Comparison of ENCODE assay signal across 8 mouse cellular contexts in genomic region chr10:78018797-78019203, GRCm38 (mm10). TPM values are rescaled to one million over a fixed set of nuclear protein-coding genes. Genes with fewer than 3 reads are reported as not detected.
DNase-seq lines count a peak whose midpoint lies in the region; ATAC-seq lines count a peak whose summit lies in the region.

No protein-coding gene starts in this region.

- no peak overlapping the region; the same call in 1 of the 2 replicates for H3K9ac ChIP-seq in forebrain, embryonic 13.5 days

- DNase-seq in MEL-GATA-1-ER (ENCODE audit: extremely low read depth, low read depth) = peak; percentile 89
- DNase-seq in cerebellum, adult 11 months = peak; percentile 64
- DNase-seq in layer of hippocampus, postnatal 14 days (ENCODE audit: low spot score in 2 of 2) = peak; percentile 71 to 79
- DNase-seq in lung, postnatal 4 days = peak; percentile 66 to 79
- DNase-seq in retina, postnatal 7 days (ENCODE audit: low read depth, low spot score) = peak; percentile 91
- DNase-seq in urinary bladder, postnatal 14 days (ENCODE audit: low spot score) = peak; percentile 82

- H3K27ac ChIP-seq in forebrain, embryonic 13.5 days = no peak overlapping the region

- no peaks in the 10 kb centered on the region for H3K36me3 ChIP-seq in forebrain, embryonic 13.5 days (ENCODE audit: poor library complexity, severe bottlenecking)

- H3K4me3 ChIP-seq in forebrain, embryonic 13.5 days = peak overlapping the region; percentile 31

- H3K4me2 ChIP-seq in forebrain, embryonic 13.5 days = peak overlapping the region; percentile 56

- H3K9me3 ChIP-seq in forebrain, embryonic 13.5 days (replicated peaks) = no peaks in the 10 kb centered on the region

- ATAC-seq in forebrain, embryonic 13.5 days = peak; percentile 55
- ATAC-seq in hematopoietic stem cell, adult 5-6 weeks (replicated peaks in 1 of 2; ENCODE audit: insufficient read depth in 1 of 2, low FRiP score in 2 of 2, low TSS enrichment in 1 of 2, low read depth in 1 of 2, poor library complexity in 2 of 2, severe bottlenecking in 2 of 2) = peak; percentile 87 to 95

- H3K27me3 ChIP-seq in forebrain, embryonic 13.5 days = no peaks in the 10 kb centered on the region

- no peaks in the 10 kb centered on the region for H3K4me1 ChIP-seq in forebrain, embryonic 13.5 days

- WGBS in forebrain, embryonic 13.5 days = 20% methylated on average over 19 of the region's 19 CpGs

RNA-seq across cellular contexts. Expression of gene Pfkl, which starts 8.9 kb away (rescaled TPM):
- 98.0 and 114 TPM in 2 replicates for polyA plus RNA-seq in forebrain, embryonic 13.5 days (2015; fragmentation: Nextera tagmentation; extraction: Ambion mirVana)
- 42.1 and 65.3 TPM in 2 replicates for total RNA-seq in hematopoietic stem cell, adult 5-6 weeks (2017)
- total RNA-seq in layer of hippocampus, postnatal 14 days (2021) = 100 to 1,000 TPM; 155 to 164 TPM

RNA-seq across cellular contexts. Expression of gene Dnmt3l, which starts 22.9 kb away (rescaled TPM):
- polyA plus RNA-seq in forebrain, embryonic 13.5 days (2015; fragmentation: Nextera tagmentation; extraction: Ambion mirVana) = not detected in 2 replicates
- 0.75 and 0.94 TPM in 2 replicates for total RNA-seq in hematopoietic stem cell, adult 5-6 weeks (2017)
- under 1 TPM; 0.39 to 0.57 TPM for total RNA-seq in layer of hippocampus, postnatal 14 days (2021)

RNA-seq across cellular contexts. Expression of gene Aire, which starts 24.6 kb away (rescaled TPM):
- polyA plus RNA-seq in forebrain, embryonic 13.5 days (2015; fragmentation: Nextera tagmentation; extraction: Ambion mirVana) = 0.18 TPM in 1 of 2 replicates, not detected in the other
- 1.0 and 1.6 TPM in 2 replicates for total RNA-seq in hematopoietic stem cell, adult 5-6 weeks (2017)
- under 1 TPM; 0.16 to 0.45 TPM for total RNA-seq in layer of hippocampus, postnatal 14 days (2021)

RNA-seq across cellular contexts. Expression of gene 1810043G02Rik, which starts 40.5 kb away (rescaled TPM):
- polyA plus RNA-seq in forebrain, embryonic 13.5 days (2015; fragmentation: Nextera tagmentation; extraction: Ambion mirVana) = 26.7 and 36.1 TPM in 2 replicates
- total RNA-seq in hematopoietic stem cell, adult 5-6 weeks (2017) = 11.7 and 19.3 TPM in 2 replicates
- total RNA-seq in layer of hippocampus, postnatal 14 days (2021) = 10 to 100 TPM; 35.2 to 37.4 TPM

RNA-seq across cellular contexts. Expression of gene Trpm2, which starts 48.4 kb away (rescaled TPM):
- polyA plus RNA-seq in forebrain, embryonic 13.5 days (2015; fragmentation: Nextera tagmentation; extraction: Ambion mirVana) = 1.4 and 1.6 TPM in 2 replicates
- 2.6 and 10.0 TPM in 2 replicates for total RNA-seq in hematopoietic stem cell, adult 5-6 weeks (2017)
- total RNA-seq in layer of hippocampus, postnatal 14 days (2021) = 10 to 100 TPM; 31.3 to 32.6 TPM
